Mouse (Mus musculus): ENCODE data around the gene Mpnd.
A peak's percentile ranks its signal among the peaks of the same experiment; 100 is the strongest.

Gene Mpnd

DNA sequence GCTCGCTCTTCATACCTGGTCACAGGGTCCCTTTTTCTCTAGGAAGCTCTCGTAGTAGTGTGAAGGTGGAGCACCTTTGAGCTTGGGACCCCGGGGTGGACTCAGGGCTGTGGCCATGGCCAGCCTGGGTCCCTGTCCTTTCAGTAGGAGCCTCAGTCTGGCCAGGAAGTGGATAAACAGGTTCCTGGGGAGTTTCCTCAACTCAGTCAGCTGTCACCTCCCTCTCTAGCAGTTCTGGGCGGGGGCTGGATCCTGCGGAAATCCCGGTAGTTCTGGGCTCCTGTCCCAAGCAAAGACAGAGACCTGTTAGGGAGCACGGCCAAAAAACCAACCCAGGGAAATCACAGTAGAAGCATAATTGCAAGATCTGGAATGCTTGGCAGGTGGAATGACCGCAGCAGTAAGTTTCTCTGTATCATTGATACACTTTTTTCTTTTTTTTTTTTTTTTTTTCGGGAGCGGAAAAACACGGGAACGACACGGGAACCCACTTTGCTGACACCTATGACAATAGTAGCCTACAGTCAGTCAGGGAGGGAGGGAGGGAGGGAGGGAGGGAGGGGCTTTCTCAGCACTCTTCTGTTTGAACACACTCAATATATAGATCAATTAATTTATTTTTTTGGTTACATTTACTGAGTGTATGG lies at the start of gene Mpnd, which contains the start of gene Stap2:
Gene Mpnd (plus strand): TSS at position 297 of the 647 bp plus-strand sequence.
Gene Stap2 (minus strand): TSS at position 170 of the 647 bp plus-strand sequence.
- DNase-seq (ENCODE audit: low spot score in 2 of 2) = no peak

GRCm38 (mm10) chr17:55956129-55956528 lies 49.4 kb upstream of the Mpnd start:
- DNase-seq (ENCODE audit: low spot score in 2 of 2) = peak; percentile 71 to 76

DNA sequence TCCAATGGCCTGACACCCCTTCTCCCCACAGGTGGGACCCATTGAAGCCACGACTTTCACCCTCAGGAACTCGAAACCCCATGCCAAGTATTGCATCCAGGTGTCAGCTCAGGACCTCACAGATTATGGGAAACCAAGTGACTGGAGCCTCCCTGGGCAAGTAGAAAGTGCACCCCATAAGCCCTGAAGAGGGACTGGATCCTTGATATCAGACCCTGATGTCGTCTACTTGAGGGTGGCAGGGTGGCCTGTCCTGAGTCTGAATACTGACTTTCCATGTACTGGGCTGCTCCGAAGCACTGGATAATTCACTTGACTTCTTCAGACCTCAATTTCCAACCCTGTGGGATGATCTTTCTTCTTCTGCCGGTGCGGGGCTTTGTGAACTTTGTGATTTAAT lies 48.9 kb upstream of the Mpnd start:
- no peak for DNase-seq (ENCODE audit: low spot score in 2 of 2)

- peak; percentile 41 to 62 for DNase-seq (ENCODE audit: low spot score in 2 of 2)
Measured at GRCm38 (mm10) chr17:55957168-55957567, 48.3 kb upstream of the Mpnd start.

- DNase-seq (ENCODE audit: low spot score in 2 of 2) = peak in 1 of 2 experiments; percentile 28
Measured at GRCm38 (mm10) chr17:55957726-55958583, 47.6 kb upstream of the Mpnd start.

DNA sequence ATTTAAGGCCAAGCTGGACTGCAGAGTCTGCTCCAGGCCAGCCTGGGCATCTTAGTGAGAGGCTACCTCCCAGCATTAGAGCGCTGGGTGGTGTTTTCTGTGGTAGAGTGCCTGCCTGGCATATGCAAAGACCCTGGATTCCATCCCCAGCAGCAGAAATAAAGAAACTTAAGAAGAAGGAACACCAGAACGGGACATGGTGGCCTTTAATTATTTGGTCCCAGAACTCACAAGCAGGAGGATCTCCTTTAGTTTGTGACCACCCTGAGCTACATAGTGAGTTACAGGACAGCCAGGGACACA lies 47.0 kb upstream of the Mpnd start:
- no peak for DNase-seq (ENCODE audit: low spot score in 2 of 2)

DNA sequence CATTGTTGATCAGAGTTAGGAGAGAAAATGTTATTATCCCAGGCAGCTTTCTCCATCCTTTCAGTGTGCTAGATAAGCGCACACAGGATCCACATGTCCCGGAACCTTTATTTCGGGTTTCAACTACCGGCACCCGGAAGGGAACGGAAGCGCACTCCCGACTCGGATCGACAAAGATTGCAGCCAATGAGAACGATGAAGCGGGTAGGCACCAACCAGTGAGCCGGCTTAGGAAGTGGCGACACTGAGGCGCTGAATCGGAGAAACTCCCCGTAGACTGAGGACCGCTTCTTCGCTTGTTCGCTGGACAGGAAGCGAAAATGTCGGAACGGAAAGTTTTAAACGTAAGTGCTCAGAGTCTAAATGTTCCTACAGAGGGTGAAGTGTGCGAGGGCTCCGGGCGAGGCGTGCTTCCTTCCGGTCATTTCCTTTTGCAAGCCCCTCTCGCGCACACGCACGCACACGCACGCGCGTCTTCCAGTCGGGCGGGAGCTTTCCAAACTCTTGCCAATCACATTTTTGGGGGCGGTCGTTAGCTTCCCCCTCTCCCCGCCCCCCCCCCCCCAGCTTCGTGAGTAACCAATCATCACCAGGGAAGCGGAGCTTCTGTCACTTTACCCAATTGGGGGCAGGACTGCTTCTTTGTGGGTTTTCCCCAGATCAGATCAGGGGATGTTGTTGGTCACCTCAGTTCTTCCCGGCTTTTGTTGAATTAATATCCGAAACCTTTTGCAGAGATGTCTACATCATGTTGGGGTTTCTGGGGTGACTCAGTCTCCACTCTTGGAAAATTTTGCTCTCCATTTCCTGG lies 46.4 kb upstream of the Mpnd start, which contains the start of gene Yju2:
Gene Yju2 (plus strand): TSS at position 182 of the 811 bp plus-strand sequence.
- peak; percentile 90 to 92 for DNase-seq (ENCODE audit: low spot score in 2 of 2)

- no peak for DNase-seq (ENCODE audit: low spot score in 2 of 2)
Measured at GRCm38 (mm10) chr17:55959946-55960740, 45.4 kb upstream of the Mpnd start.

DNA sequence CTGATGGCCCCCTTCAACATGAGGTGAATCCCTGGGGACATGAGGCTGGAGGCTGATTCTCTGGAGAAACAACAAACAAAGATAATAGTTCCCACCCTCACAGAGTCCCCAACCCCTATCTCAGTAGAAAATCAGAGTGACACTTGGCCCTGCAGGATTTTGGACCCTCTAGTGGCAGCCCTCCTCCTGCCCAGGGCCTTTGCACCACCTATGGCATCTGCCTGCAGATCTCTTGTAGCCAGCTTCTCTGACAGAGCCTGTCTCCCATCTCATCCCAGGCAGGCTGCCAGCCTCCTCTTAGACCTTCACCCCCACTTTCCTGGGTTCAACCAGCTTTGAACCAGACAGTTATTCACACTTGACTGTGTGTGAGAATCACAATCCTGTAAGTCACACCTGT lies 44.7 kb upstream of the Mpnd start:
- DNase-seq (ENCODE audit: low spot score in 2 of 2) = peak; percentile 5 to 8

DNA sequence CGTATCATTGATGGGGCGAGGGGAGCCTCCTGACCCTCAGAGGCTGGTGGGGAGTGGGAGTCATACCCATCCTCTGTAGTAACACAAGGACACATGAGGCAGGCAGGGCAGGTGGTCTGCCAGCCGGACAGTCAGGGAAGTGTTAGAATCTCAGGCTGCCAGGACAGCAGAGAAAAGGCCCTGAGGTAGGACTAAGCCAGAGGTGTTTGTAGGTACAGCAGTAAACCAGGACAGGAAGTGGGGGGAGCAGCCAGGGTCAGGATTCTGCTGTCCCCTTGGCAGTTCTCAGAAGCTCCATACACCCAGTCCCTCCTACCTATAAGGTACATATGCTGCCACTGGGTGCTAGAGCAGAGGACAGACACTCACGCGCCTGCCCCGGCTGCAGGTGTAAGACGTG lies 43.9 kb upstream of the Mpnd start:
- DNase-seq (ENCODE audit: low spot score in 2 of 2) = peak in 1 of 2 experiments; percentile 6

GRCm38 (mm10) chr17:55963171-55963570 lies 42.3 kb upstream of the Mpnd start:
- peak in 1 of 2 experiments; percentile 6 for DNase-seq (ENCODE audit: low spot score in 2 of 2)

- peak in 1 of 2 experiments; percentile 5 for DNase-seq (ENCODE audit: low spot score in 2 of 2)
Measured at GRCm38 (mm10) chr17:55964496-55964895, 41.0 kb upstream of the Mpnd start.

DNA sequence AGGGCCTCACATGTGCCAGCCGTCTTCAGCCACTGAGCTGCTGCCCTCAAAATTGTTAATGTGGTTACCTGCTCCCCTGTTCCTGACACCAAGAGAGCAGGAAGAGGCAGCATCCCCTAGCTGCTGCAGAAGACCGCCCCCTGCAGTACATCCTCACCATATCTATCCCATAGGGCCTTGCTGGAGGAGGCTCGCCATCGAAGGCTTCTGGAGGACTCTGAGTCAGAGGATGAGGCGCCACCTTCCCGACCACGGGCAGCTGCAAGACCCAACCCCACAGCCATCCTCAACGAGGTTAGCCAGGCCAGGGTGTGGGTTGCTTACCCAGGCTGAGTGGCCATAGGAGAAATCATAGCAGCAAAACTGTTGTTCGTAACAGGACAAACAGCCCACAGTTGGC lies 40.5 kb upstream of the Mpnd start:
- peak in 1 of 2 experiments; percentile 8 for DNase-seq (ENCODE audit: low spot score in 2 of 2)

- no peak for DNase-seq (ENCODE audit: low spot score in 2 of 2)
Measured at GRCm38 (mm10) chr17:55967186-55967585, 38.3 kb upstream of the Mpnd start.

GRCm38 (mm10) chr17:55968210-55968609 lies 37.3 kb upstream of the Mpnd start:
- no peak for DNase-seq (ENCODE audit: low spot score in 2 of 2)

- peak in 1 of 2 experiments; percentile 57 for DNase-seq (ENCODE audit: low spot score in 2 of 2)
Measured at GRCm38 (mm10) chr17:55969560-55969959, 36.0 kb upstream of the Mpnd start.

GRCm38 (mm10) chr17:55969966-55970891 lies 35.3 kb upstream of the Mpnd start, which contains the start of gene Shd:
TSS of gene Shd (plus strand) at chr17:55970467.
- peak in 1 of 2 experiments; percentile 49 for DNase-seq (ENCODE audit: low spot score in 2 of 2)

DNA sequence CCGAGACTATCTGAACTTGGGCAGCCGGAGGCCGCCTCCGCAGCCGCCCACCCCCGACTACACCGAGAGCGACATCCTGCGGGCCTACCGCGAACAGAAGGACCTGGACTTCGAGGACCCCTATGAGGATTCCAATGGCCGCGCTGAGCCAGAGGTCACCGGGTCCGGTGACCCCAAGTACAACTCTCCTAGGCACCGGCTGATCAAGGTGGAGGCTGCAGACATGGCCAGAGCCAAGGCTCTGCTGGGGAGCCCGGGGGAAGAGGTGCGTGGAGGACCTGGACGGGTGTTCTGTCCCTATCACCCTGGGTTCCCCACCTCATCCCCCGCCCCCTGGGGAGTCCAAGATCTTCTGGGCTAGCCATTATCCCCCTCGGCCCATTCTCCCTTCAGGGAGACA lies 34.1 kb upstream of the Mpnd start:
- no peak for DNase-seq (ENCODE audit: low spot score in 2 of 2)

GRCm38 (mm10) chr17:55976255-55976862 lies 29.2 kb upstream of the Mpnd start:
- DNase-seq (ENCODE audit: low spot score in 2 of 2) = peak in 1 of 2 experiments; percentile 78

- DNase-seq (ENCODE audit: low spot score in 2 of 2) = no peak
Measured at GRCm38 (mm10) chr17:55977301-55977700, 28.2 kb upstream of the Mpnd start.
